Mouse (Mus musculus): ENCODE data around the gene Ldhc. TPM values are rescaled to one million over a fixed set of nuclear protein-coding genes. Genes with fewer than 3 reads are reported as not detected.

The Ldhc gene
- not detected for polyA plus RNA-seq (2017; shearing (Covaris generic))

DNA sequence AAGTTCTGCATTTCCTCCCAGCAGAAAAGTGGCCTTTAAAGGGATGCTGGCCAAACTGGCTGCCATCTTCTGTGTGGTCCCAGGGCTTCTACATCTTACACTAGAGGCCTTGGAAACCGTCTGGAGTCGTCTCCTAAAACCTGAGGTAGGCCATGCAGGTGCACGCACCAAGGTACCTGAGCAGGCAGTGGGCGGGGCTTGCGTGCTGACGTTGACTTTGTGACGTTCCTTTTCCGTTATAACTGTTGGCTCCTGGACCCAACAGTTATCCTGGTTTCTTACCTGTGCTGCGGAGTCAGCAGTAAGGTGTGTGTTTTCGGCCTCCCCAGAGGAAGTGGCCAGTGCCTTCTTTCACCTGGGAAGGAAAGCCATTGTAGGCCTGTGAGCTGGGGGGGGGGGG lies at the start of gene Ldhc:
Gene Ldhc, plus strand, starts transcription at position 208 of the 400 bp plus-strand sequence.

DNA sequence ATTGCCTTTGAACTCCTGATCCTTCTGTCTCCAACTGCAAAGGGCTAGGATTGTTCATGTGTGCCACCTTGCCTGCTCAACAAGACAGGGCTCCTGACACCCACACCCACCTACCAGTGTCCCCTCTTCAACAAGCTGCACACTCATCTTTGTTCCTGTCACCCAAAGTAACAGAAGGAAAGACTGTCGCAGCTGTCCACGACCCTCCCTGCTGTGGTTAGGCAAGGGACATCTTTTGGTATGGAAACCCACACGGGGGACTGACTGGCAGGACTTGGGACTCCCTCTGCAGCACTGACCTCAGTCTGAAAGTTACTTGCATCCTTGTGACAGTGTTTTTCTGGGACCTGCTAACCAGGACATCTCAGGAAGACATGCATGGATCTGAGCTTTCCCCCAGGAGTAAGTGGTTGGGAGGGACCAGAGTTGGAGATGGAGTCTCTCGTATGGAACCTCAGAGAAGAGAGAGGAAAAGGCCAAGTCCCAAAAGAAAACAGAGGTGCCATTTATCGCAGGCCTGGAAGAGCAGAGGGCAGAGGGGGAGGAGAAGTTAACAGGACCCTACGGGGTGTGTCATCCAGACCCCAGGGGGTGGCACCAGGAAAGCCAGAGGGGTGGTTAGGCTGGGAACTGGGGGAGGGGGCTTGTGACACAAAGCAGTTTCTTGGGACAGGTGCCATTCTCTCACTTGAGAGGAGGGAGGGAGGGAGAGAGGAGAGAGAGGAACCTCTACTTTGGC lies 20.0 kb upstream of the Ldhc start, which contains the start of gene Ldha:
Gene Ldha, plus strand, starts transcription at position 689 of the 739 bp plus-strand sequence.

DNA sequence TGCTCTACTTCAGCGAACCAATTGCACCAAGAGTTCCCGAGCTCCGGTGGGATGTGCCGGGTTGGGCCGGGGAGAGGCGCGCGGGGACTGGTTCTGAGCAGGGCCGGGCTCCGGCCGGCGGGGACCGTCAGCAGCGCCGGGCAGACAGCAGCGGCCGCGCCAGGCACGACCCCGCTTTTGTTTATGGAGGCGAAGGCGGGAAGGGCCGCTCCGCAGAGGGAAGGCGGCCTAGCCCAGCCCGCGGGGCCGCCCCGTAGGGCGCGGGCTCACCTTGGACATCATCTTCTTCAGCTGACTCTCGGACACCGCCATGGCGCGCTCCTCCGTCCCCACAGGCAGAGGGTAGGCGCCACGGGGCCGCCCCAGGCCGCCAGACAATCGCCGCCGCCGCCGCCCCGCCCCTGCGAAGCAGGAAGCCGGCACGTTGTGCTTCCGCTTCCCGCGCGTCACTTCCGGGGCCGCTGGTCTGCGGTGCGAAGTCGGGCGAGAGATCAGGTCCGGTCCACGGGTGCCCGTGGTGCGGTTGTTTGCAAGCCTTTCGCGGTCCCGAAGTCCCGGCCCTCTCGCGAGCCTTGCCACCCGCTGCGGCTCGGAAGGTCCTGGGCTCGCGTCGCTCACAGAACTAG lies 58.7 kb downstream of the Ldhc start, which contains the start of gene Tsg101:
Gene Tsg101, minus strand, starts transcription at position 419 of the 626 bp plus-strand sequence.

Other genes with a start within 250 kb of the Ldhc start
- gene Sergef, start 221.4 kb upstream of the Ldhc start, polyA plus RNA-seq (2017; shearing (Covaris generic)): 20.2 TPM
- 1.0 TPM for gene Tph1, start 188.7 kb upstream of the Ldhc start, polyA plus RNA-seq (2017; shearing (Covaris generic))
- gene Saal1, start 150.5 kb upstream of the Ldhc start, polyA plus RNA-seq (2017; shearing (Covaris generic)): 19.5 TPM
- 0.08 TPM for gene Saa3, start 145.5 kb upstream of the Ldhc start, polyA plus RNA-seq (2017; shearing (Covaris generic))
- not detected for gene Saa4, start 128.6 kb upstream of the Ldhc start, polyA plus RNA-seq (2017; shearing (Covaris generic))
- gene Saa1, start 118.2 kb upstream of the Ldhc start, polyA plus RNA-seq (2017; shearing (Covaris generic)): not detected
- not detected for gene Saa2, start 109.4 kb upstream of the Ldhc start, polyA plus RNA-seq (2017; shearing (Covaris generic))
- gene Hps5, start 65.1 kb upstream of the Ldhc start, polyA plus RNA-seq (2017; shearing (Covaris generic)): 33.8 TPM
- gene Gtf2h1, start 65.1 kb upstream of the Ldhc start, polyA plus RNA-seq (2017; shearing (Covaris generic)): 52.1 TPM
- 1,105 TPM for gene Ldha, start 19.7 kb upstream of the Ldhc start, polyA plus RNA-seq (2017; shearing (Covaris generic))
- 140 TPM for gene Tsg101, start 58.8 kb downstream of the Ldhc start, polyA plus RNA-seq (2017; shearing (Covaris generic))
- gene Uevld, start 97.3 kb downstream of the Ldhc start, polyA plus RNA-seq (2017; shearing (Covaris generic)): 6.9 TPM
- not detected for gene Gm9999, start 122.4 kb downstream of the Ldhc start, polyA plus RNA-seq (2017; shearing (Covaris generic))
- 44.9 TPM for gene Spty2d1, start 147.2 kb downstream of the Ldhc start, polyA plus RNA-seq (2017; shearing (Covaris generic))
- 4.0 TPM for gene Tmem86a, start 189.4 kb downstream of the Ldhc start, polyA plus RNA-seq (2017; shearing (Covaris generic))

Measured in CD4-positive, CD25-positive, alpha-beta regulatory T cell (primary cell).